ENCODE assay signal across 15 mouse cellular contexts in the genomic region with DNA sequence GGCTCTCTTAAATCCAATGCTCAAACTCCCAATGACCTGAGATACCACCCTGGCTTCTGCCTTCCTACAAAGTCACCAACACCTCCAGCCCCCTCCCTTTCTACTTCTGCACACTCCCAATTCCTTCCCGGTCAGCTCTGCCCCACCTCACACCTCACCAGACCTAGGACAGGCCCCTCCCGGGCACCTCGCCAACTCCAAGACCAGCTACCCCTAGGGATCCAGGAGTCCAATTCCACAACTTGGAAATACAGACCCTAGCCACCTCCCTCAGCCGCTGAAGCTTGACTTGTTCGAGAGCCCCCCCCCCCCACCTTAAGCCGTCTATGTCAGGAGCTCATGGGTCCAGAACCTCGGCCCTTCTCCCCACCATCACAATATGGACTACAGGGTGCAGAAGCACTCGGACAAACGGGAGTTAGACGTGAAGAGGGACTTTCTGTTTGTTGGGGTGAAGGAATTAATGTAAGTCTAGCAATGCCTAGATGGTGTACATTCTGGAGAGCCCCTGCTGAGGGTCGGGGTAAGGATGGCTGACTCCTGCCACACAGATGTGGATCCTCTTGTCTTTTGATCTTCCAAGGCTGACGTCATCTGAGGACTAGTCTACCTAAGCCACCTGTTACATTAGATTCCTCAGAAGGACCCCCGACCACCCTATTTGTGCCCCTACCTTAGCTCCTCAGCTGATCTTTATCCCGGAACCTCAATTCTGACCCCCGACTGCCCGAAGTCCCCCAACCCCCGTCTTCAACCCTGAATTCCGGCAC. TPM values are rescaled to one million over a fixed set of nuclear protein-coding genes. Genes with fewer than 3 reads are reported as not detected.
A peak's percentile ranks its signal among the peaks of the same experiment; 100 is the strongest.
DNase-seq lines count a peak whose midpoint lies in the region; ATAC-seq and TF ChIP-seq lines count a peak whose summit lies in the region.
"Had no signal": no experiment of that assay in that cellular context is flagged by ENCODE, and none has a peak within 500 bp of the region (broad histone marks: within the 10 kb centered on the region; RNA-seq: fewer than 3 reads in every experiment).

No protein-coding gene starts in this region.

- H3K27ac ChIP-seq in heart, embryonic 10.5 days, result no peak overlapping the region
- no peak overlapping the region for H3K27ac ChIP-seq in heart, embryonic 11.5 days (ENCODE audit: low read depth, low read length)
- no peak overlapping the region for H3K27ac ChIP-seq in ES-Bruce4 (ENCODE audit: insufficient read depth, low read length)
- no peak overlapping the region; the same call in 1 of the 2 replicates for H3K27ac ChIP-seq in intestine, postnatal 0 days (ENCODE audit: low read depth, low read length)
- peak overlapping the region; percentile 67 for H3K27ac ChIP-seq in liver, postnatal 0 days (ENCODE audit: low read depth)
- no peak overlapping the region for H3K27ac ChIP-seq in midbrain, embryonic 10.5 days (replicated peaks)
- H3K27ac ChIP-seq: heart, embryonic 13.5 days; hindbrain, embryonic 10.5 days; left cerebral cortex, adult 2 months; midbrain, embryonic 13.5 days had no signal

- TF ChIP-seq EP300 in ES-Bruce4 (IDR thresholded peaks at IDR 0.05; ENCODE audit: insufficient read depth, low read depth, low read length), result no peak
- TF ChIP-seq EP300 in liver, postnatal 0 days (IDR thresholded peaks at IDR 0.05; ENCODE audit: low read depth), result no peak

- H3K4me1 ChIP-seq in heart, embryonic 10.5 days, result peaks cover 29% of the 10 kb centered on the region
- H3K4me1 ChIP-seq in heart, embryonic 11.5 days (ENCODE audit: control insufficient read depth, insufficient read depth, low read length), result peaks cover 13% of the 10 kb centered on the region; the same call in 1 of the 2 replicates
- H3K4me1 ChIP-seq in ES-Bruce4 (ENCODE audit: control insufficient read depth, insufficient read depth, low read length), result peaks cover 3% of the 10 kb centered on the region
- peaks cover 6% of the 10 kb centered on the region; the same call in 1 of the 2 replicates for H3K4me1 ChIP-seq in intestine, postnatal 0 days (replicated peaks; ENCODE audit: control insufficient read depth, insufficient read depth, low read length)
- peaks cover 19% of the 10 kb centered on the region for H3K4me1 ChIP-seq in liver, postnatal 0 days (ENCODE audit: insufficient read depth)
- H3K4me1 ChIP-seq in midbrain, embryonic 10.5 days, result peaks cover 27% of the 10 kb centered on the region

- no peak for ATAC-seq in heart, embryonic 11.5 days (replicated peaks; ENCODE audit: insufficient number of reproducible peaks, low FRiP score, low TSS enrichment)
- ATAC-seq in intestine, postnatal 0 days, result no peak
- no peak for ATAC-seq in liver, postnatal 0 days
- ATAC-seq: forebrain, embryonic 16.5 days had no signal

- peak overlapping the region; percentile 12; the same call in 1 of the 2 replicates for H3K4me3 ChIP-seq in heart, embryonic 10.5 days
- no peak overlapping the region for H3K4me3 ChIP-seq in heart, embryonic 11.5 days (ENCODE audit: low read depth, low read length)
- 0 out of 2 replicates have a peak overlapping the region, but pooled peaks have one; percentile 55 for H3K4me3 ChIP-seq in ES-Bruce4 (ENCODE audit: low read depth, low read length)
- H3K4me3 ChIP-seq in intestine, postnatal 0 days (ENCODE audit: low read depth, low read length), result peak overlapping the region; percentile 83
- peak overlapping the region; percentile 100 for H3K4me3 ChIP-seq in liver, postnatal 0 days (ENCODE audit: low read depth, low read length)
- H3K4me3 ChIP-seq in midbrain, embryonic 10.5 days, result no peak overlapping the region
- H3K4me3 ChIP-seq: left cerebral cortex, adult 2 months; midbrain, embryonic 13.5 days had no signal

- TF ChIP-seq CTCF in ES-Bruce4 (IDR thresholded peaks at IDR 0.05; ENCODE audit: low read depth, low read length), result no peak
- TF ChIP-seq CTCF in intestine, postnatal 0 days (IDR thresholded peaks at IDR 0.05; ENCODE audit: low read depth), result no peak
- no peak for TF ChIP-seq CTCF in liver, postnatal 0 days (IDR thresholded peaks at IDR 0.05; ENCODE audit: low read depth)

- no peak overlapping the region for H3K9ac ChIP-seq in heart, embryonic 11.5 days (ENCODE audit: low read depth, low read length)
- peak overlapping the region; percentile 73 for H3K9ac ChIP-seq in ES-Bruce4 (ENCODE audit: low read depth, poor library complexity, severe bottlenecking)
- peak overlapping the region; percentile 28; the same call in 1 of the 2 replicates for H3K9ac ChIP-seq in intestine, postnatal 0 days (ENCODE audit: low read depth, low read length)
- peak overlapping the region; percentile 70 for H3K9ac ChIP-seq in liver, postnatal 0 days (replicated peaks)
- H3K9ac ChIP-seq: midbrain, embryonic 13.5 days had no signal

- 57% methylated on average over 18 of the region's 18 CpGs for WGBS in heart, embryonic 10.5 days
- 50% methylated on average over 18 of the region's 18 CpGs for WGBS in heart, embryonic 11.5 days (ENCODE audit: insufficient replicate concordance)
- WGBS in intestine, postnatal 0 days, result 33% methylated on average over 18 of the region's 18 CpGs
- WGBS in liver, postnatal 0 days (ENCODE audit: insufficient replicate concordance), result 48% methylated on average over 18 of the region's 18 CpGs
- 67% methylated on average over 18 of the region's 18 CpGs for WGBS in midbrain, embryonic 10.5 days

- peaks cover 42% of the 10 kb centered on the region for H3K27me3 ChIP-seq in heart, embryonic 10.5 days (ENCODE audit: insufficient read depth, poor library complexity, severe bottlenecking)
- H3K27me3 ChIP-seq in heart, embryonic 11.5 days (ENCODE audit: control insufficient read depth, insufficient read depth, low read length), result peaks cover 35% of the 10 kb centered on the region
- H3K27me3 ChIP-seq in ES-Bruce4 (ENCODE audit: control insufficient read depth, insufficient read depth, low read length, poor library complexity, severe bottlenecking), result no peaks in the 10 kb centered on the region
- H3K27me3 ChIP-seq in intestine, postnatal 0 days (replicated peaks; ENCODE audit: control insufficient read depth, insufficient read depth, low read length), result peaks cover 9% of the 10 kb centered on the region; the same call in 1 of the 2 replicates
- H3K27me3 ChIP-seq in liver, postnatal 0 days (ENCODE audit: insufficient read depth, low read length), result peaks cover 16% of the 10 kb centered on the region
- peaks cover 40% of the 10 kb centered on the region for H3K27me3 ChIP-seq in midbrain, embryonic 10.5 days (ENCODE audit: low read depth, poor library complexity, severe bottlenecking)

- DNase-seq in heart, embryonic 10.5 days (ENCODE audit: low spot score), result no peak
- DNase-seq in liver, postnatal 0 days, result no peak
- DNase-seq in midbrain, embryonic 10.5 days (ENCODE audit: low spot score), result no peak
- DNase-seq in kidney, adult 18-20 months, result no peak
- no peak for DNase-seq in right cerebral cortex, postnatal 14 days
- DNase-seq: adrenal gland, postnatal 25 days; kidney, adult 2 months had no signal

- no peak overlapping the region for H3K4me2 ChIP-seq in heart, embryonic 11.5 days
- peak overlapping the region; percentile 85 for H3K4me2 ChIP-seq in intestine, postnatal 0 days (replicated peaks; ENCODE audit: low read depth)
- peak overlapping the region; percentile 62 for H3K4me2 ChIP-seq in liver, postnatal 0 days (ENCODE audit: low read depth, low read length)

- no peaks in the 10 kb centered on the region for H3K9me3 ChIP-seq in heart, embryonic 10.5 days
- H3K9me3 ChIP-seq in heart, embryonic 11.5 days (replicated peaks; ENCODE audit: control insufficient read depth, low read length), result no peaks in the 10 kb centered on the region
- H3K9me3 ChIP-seq in ES-Bruce4 (replicated peaks; ENCODE audit: control insufficient read depth, insufficient read depth, low read length, poor library complexity, severe bottlenecking), result no peaks in the 10 kb centered on the region
- no peaks in the 10 kb centered on the region for H3K9me3 ChIP-seq in intestine, postnatal 0 days (ENCODE audit: control insufficient read depth)
- H3K9me3 ChIP-seq in liver, postnatal 0 days (ENCODE audit: low read length), result no peaks in the 10 kb centered on the region
- H3K9me3 ChIP-seq in midbrain, embryonic 10.5 days (replicated peaks), result no peaks in the 10 kb centered on the region
- H3K9me3 ChIP-seq: heart, embryonic 13.5 days; midbrain, embryonic 13.5 days had no signal

- H3K36me3 ChIP-seq in heart, embryonic 10.5 days, result no peaks in the 10 kb centered on the region
- no peaks in the 10 kb centered on the region for H3K36me3 ChIP-seq in heart, embryonic 11.5 days (ENCODE audit: control insufficient read depth, insufficient read depth, low read length)
- no peaks in the 10 kb centered on the region for H3K36me3 ChIP-seq in ES-Bruce4 (ENCODE audit: control insufficient read depth, insufficient read depth, low read length, poor library complexity, severe bottlenecking)
- H3K36me3 ChIP-seq in intestine, postnatal 0 days (ENCODE audit: control insufficient read depth, insufficient read depth), result no peaks in the 10 kb centered on the region
- H3K36me3 ChIP-seq in liver, postnatal 0 days (replicated peaks; ENCODE audit: insufficient read depth, low read length), result no peaks in the 10 kb centered on the region
- no peaks in the 10 kb centered on the region for H3K36me3 ChIP-seq in midbrain, embryonic 10.5 days
- H3K36me3 ChIP-seq: heart, embryonic 13.5 days; hindbrain, embryonic 10.5 days; midbrain, embryonic 13.5 days had no signal

- TF ChIP-seq POLR2A in ES-Bruce4 (IDR thresholded peaks at IDR 0.05; ENCODE audit: insufficient read depth, low read length), result no peak

RNA-seq across cellular contexts. Expression of a gene that starts 1.0 kb away (rescaled TPM):
- 0.36 and 8.6 TPM in 2 replicates for polyA plus RNA-seq in heart, embryonic 10.5 days (2016; fragmentation: Nextera tagmentation; extraction: Ambion mirVana)
- 0.59 TPM in 1 of 2 replicates, not detected in the other for polyA plus RNA-seq in heart, embryonic 11.5 days (2014; fragmentation: Nextera tagmentation; extraction: Ambion mirVana)
- polyA plus RNA-seq in ES-Bruce4 (2011; ENCODE audit: insufficient read depth, insufficient read length, low read depth, missing spikeins), result 2.5 and 2.6 TPM in 2 replicates
- polyA plus RNA-seq in intestine, postnatal 0 days (2015; fragmentation: Nextera tagmentation; extraction: Ambion mirVana), result 11.8 and 12.4 TPM in 2 replicates
- 61.0 and 84.0 TPM in 2 replicates for polyA plus RNA-seq in liver, postnatal 0 days (2015; fragmentation: Nextera tagmentation; extraction: Ambion mirVana)
- polyA plus RNA-seq in midbrain, embryonic 10.5 days (2016; fragmentation: Nextera tagmentation; extraction: Ambion mirVana), result 0.09 TPM in 1 of 2 replicates, not detected in the other
- polyA plus RNA-seq: forebrain, embryonic 16.5 days; hindbrain, embryonic 10.5 days; midbrain, embryonic 13.5 days had no signal

RNA-seq across cellular contexts. Expression of a gene that starts 1.8 kb away (rescaled TPM):
- 34.0 and 44.5 TPM in 2 replicates for polyA plus RNA-seq in heart, embryonic 10.5 days (2016; fragmentation: Nextera tagmentation; extraction: Ambion mirVana)
- 17.6 and 21.4 TPM in 2 replicates for polyA plus RNA-seq in heart, embryonic 11.5 days (2014; fragmentation: Nextera tagmentation; extraction: Ambion mirVana)
- 102 and 119 TPM in 2 replicates for polyA plus RNA-seq in ES-Bruce4 (2011; ENCODE audit: insufficient read depth, insufficient read length, low read depth, missing spikeins)
- 8.9 and 9.1 TPM in 2 replicates for polyA plus RNA-seq in intestine, postnatal 0 days (2015; fragmentation: Nextera tagmentation; extraction: Ambion mirVana)
- 6.9 and 7.1 TPM in 2 replicates for polyA plus RNA-seq in liver, postnatal 0 days (2015; fragmentation: Nextera tagmentation; extraction: Ambion mirVana)
- polyA plus RNA-seq in midbrain, embryonic 10.5 days (2016; fragmentation: Nextera tagmentation; extraction: Ambion mirVana), result 40.3 and 45.7 TPM in 2 replicates

RNA-seq across cellular contexts. Expression of a gene that starts 18.5 kb away (rescaled TPM):
- 14.9 and 27.0 TPM in 2 replicates for polyA plus RNA-seq in heart, embryonic 10.5 days (2016; fragmentation: Nextera tagmentation; extraction: Ambion mirVana)
- 13.9 and 14.2 TPM in 2 replicates for polyA plus RNA-seq in heart, embryonic 11.5 days (2014; fragmentation: Nextera tagmentation; extraction: Ambion mirVana)
- 16.2 and 20.9 TPM in 2 replicates for polyA plus RNA-seq in ES-Bruce4 (2011; ENCODE audit: insufficient read depth, insufficient read length, low read depth, missing spikeins)
- polyA plus RNA-seq in intestine, postnatal 0 days (2015; fragmentation: Nextera tagmentation; extraction: Ambion mirVana), result 11.4 and 11.9 TPM in 2 replicates
- 6.3 and 8.8 TPM in 2 replicates for polyA plus RNA-seq in liver, postnatal 0 days (2015; fragmentation: Nextera tagmentation; extraction: Ambion mirVana)
- 21.4 and 23.5 TPM in 2 replicates for polyA plus RNA-seq in midbrain, embryonic 10.5 days (2016; fragmentation: Nextera tagmentation; extraction: Ambion mirVana)

RNA-seq across cellular contexts. Expression of a gene that starts 31.3 kb away (rescaled TPM):
- 2.1 and 3.3 TPM in 2 replicates for polyA plus RNA-seq in heart, embryonic 10.5 days (2016; fragmentation: Nextera tagmentation; extraction: Ambion mirVana)
- 2.1 and 2.2 TPM in 2 replicates for polyA plus RNA-seq in heart, embryonic 11.5 days (2014; fragmentation: Nextera tagmentation; extraction: Ambion mirVana)
- polyA plus RNA-seq in ES-Bruce4 (2011; ENCODE audit: insufficient read depth, insufficient read length, low read depth, missing spikeins), result 4.0 and 5.5 TPM in 2 replicates
- polyA plus RNA-seq in intestine, postnatal 0 days (2015; fragmentation: Nextera tagmentation; extraction: Ambion mirVana), result 1.1 and 1.2 TPM in 2 replicates
- polyA plus RNA-seq in liver, postnatal 0 days (2015; fragmentation: Nextera tagmentation; extraction: Ambion mirVana), result 0.39 and 0.55 TPM in 2 replicates
- 4.0 and 4.1 TPM in 2 replicates for polyA plus RNA-seq in midbrain, embryonic 10.5 days (2016; fragmentation: Nextera tagmentation; extraction: Ambion mirVana)

RNA-seq across cellular contexts. Expression of a gene that starts 32.1 kb away (rescaled TPM):
- not detected in 2 replicates for polyA plus RNA-seq in heart, embryonic 10.5 days (2016; fragmentation: Nextera tagmentation; extraction: Ambion mirVana)
- not detected in 2 replicates for polyA plus RNA-seq in heart, embryonic 11.5 days (2014; fragmentation: Nextera tagmentation; extraction: Ambion mirVana)
- polyA plus RNA-seq in ES-Bruce4 (2011; ENCODE audit: insufficient read depth, insufficient read length, low read depth, missing spikeins), result not detected in 2 replicates
- polyA plus RNA-seq in intestine, postnatal 0 days (2015; fragmentation: Nextera tagmentation; extraction: Ambion mirVana), result not detected in 2 replicates
- not detected in 2 replicates for polyA plus RNA-seq in liver, postnatal 0 days (2015; fragmentation: Nextera tagmentation; extraction: Ambion mirVana)
- not detected in 2 replicates for polyA plus RNA-seq in midbrain, embryonic 10.5 days (2016; fragmentation: Nextera tagmentation; extraction: Ambion mirVana)
- polyA plus RNA-seq: heart, embryonic 13.5 days; hindbrain, embryonic 10.5 days had no signal

Comparison
In these comparisons a context has a peak if more than half of its experiments do, and no peak if none do; other contexts are left out.
1. H3K4me3 ChIP-seq: peak in heart, embryonic 10.5 days (single experiment), ES-Bruce4 (single experiment), intestine, postnatal 0 days (single experiment) and liver, postnatal 0 days (single experiment); none in heart, embryonic 11.5 days (single experiment) and midbrain, embryonic 10.5 days (single experiment).